Mouse (Mus musculus) liver, adult 2 months (tissue): ENCODE measurements around the gene Amh.

Experiments
- CTCF ChIP-seq: fragments of 200-500 bp; IDR thresholded peaks from 2 replicates; pipeline ENCODE4 v1.5.1; 2011; ENCODE audit warnings: low read depth, low read length, control low read depth
- POLR2A ChIP-seq: fragments of 200-500 bp; IDR thresholded peaks from 2 replicates; pipeline ENCODE4 v1.6.1; 2011; ENCODE audit warnings: low read length, control low read depth; ENCODE audit not compliant: insufficient read depth; ENCODE audit errors: extremely low read depth

DNA sequence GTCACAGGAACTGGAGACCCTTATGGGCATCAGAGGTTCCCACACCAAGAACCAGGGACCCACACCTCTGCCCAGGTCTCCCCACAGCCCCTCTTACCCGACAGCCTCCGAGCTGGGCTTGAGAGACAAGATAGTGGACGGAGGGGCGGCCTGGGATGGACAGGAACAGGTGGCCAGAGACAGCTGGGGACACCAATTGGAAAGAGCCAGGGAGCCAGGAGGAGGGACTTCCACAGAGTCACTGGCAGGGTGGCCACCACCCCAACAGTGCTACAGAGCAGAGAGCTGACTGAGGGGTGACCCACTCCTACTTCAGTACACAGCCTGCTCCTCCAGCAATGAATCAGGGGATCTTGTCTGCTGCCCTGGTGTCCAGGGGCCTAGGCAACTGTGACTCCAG is 8.3 kb downstream of the Amh start, which contains the start of gene Jsrp1:
- TF ChIP-seq POLR2A (no peak), CTCF (no peak)
